Mouse (Mus musculus) heart, postnatal 0 days (tissue): Measurements from ENCODE around the gene 1600014C23Rik. TPM values are rescaled to one million over a fixed set of nuclear protein-coding genes. Genes with fewer than 3 reads are reported as not detected.

Experiments
- ATAC-seq: fragments of 200-750 bp; cut with Nextera tagmentation; 2 replicates; pipeline ENCODE4 v1.8.0; 2017; ENCODE audit warnings: low read depth, moderate number of reproducible peaks, moderate library complexity; ENCODE audit not compliant: insufficient read depth
- DNase-seq: peaks from one replicate; pipeline ENCODE4 v3.0.0-alpha.2; 2016; ENCODE audit warnings: low spot score
- H3K27ac ChIP-seq: fragments of 300-500 bp; sonication (generic); 2 replicates; pipeline ENCODE4 v1.5.1; 2014; ENCODE audit warnings: low read depth, mild to moderate bottlenecking
- H3K27me3 ChIP-seq: fragments of 300-500 bp; sonication (generic); 2 replicates; pipeline ENCODE4 v1.6.1; 2014; ENCODE audit warnings: low read length, mixed read lengths; ENCODE audit not compliant: control insufficient read depth, insufficient read depth
- H3K36me3 ChIP-seq: fragments of 300-500 bp; sonication (generic); replicated peaks from 2 replicates; pipeline ENCODE4 v1.6.1; 2014; ENCODE audit warnings: low read length, mixed read lengths; ENCODE audit not compliant: control insufficient read depth, insufficient read depth
- H3K4me1 ChIP-seq: fragments of 300-500 bp; sonication (generic); 2 replicates; pipeline ENCODE4 v1.6.1; 2014; ENCODE audit warnings: antibody characterized with exemption; ENCODE audit not compliant: control insufficient read depth, insufficient read depth
- H3K4me2 ChIP-seq: fragments of 300-500 bp; sonication (generic); 2 replicates; pipeline ENCODE4 v1.6.1; 2014; ENCODE audit warnings: low read depth, mild to moderate bottlenecking, low read length, moderate library complexity
- H3K4me3 ChIP-seq: fragments of 300-500 bp; sonication (generic); 2 replicates; pipeline ENCODE4 v1.5.1; 2014; ENCODE audit warnings: low read depth, low read length
- H3K9ac ChIP-seq: fragments of 300-500 bp; sonication (generic); replicated peaks from 2 replicates; pipeline ENCODE4 v1.6.1; 2014; ENCODE audit warnings: low read depth, low read length, mixed read lengths
- H3K9me3 ChIP-seq: fragments of 300-500 bp; sonication (generic); replicated peaks from 2 replicates; pipeline ENCODE4 v1.6.1; 2016; ENCODE audit warnings: low read length; ENCODE audit not compliant: control insufficient read depth
- CTCF ChIP-seq: IDR thresholded peaks from 2 replicates; pipeline ENCODE4 v1.5.1; 2016; ENCODE audit warnings: antibody characterized with exemption, control low read depth, low read depth
- EP300 ChIP-seq: IDR thresholded peaks from 2 replicates; pipeline ENCODE4 v1.6.1; 2016; ENCODE audit warnings: antibody characterized with exemption, low read depth
- whole genome bisulfite sequencing: fragments of 180-500 bp; shearing (Covaris S2); extraction: QIAGEN DNeasy Blood & Tissue Kit; methylation state at CpG from one replicate; pipeline ENCODE4 v1.1.7; 2014; 5-methylcytosine and 5-hydroxymethylcytosine counted together
- polyA plus RNA-seq: library from polyadenylated mRNA; unstranded; fragments of >200 nt; fragmentation: Nextera tagmentation; extraction: Ambion mirVana; gene quantifications from 2 replicates; pipeline ENCODE4 v1.2.1, GENCODE M21; 2015
- total RNA-seq: library from RNA; depleted of rRNA; stranded (reverse); fragments of >200 nt; gene quantifications from 2 replicates; pipeline ENCODE4 v1.2.3, GENCODE M21; 2014; ENCODE audit warnings: low replicate concordance

Gene 1600014C23Rik
- total and polyA plus RNA-seq, 2 experiments from 2014 or later = 0.25 TPM; not detected in 1

DNA sequence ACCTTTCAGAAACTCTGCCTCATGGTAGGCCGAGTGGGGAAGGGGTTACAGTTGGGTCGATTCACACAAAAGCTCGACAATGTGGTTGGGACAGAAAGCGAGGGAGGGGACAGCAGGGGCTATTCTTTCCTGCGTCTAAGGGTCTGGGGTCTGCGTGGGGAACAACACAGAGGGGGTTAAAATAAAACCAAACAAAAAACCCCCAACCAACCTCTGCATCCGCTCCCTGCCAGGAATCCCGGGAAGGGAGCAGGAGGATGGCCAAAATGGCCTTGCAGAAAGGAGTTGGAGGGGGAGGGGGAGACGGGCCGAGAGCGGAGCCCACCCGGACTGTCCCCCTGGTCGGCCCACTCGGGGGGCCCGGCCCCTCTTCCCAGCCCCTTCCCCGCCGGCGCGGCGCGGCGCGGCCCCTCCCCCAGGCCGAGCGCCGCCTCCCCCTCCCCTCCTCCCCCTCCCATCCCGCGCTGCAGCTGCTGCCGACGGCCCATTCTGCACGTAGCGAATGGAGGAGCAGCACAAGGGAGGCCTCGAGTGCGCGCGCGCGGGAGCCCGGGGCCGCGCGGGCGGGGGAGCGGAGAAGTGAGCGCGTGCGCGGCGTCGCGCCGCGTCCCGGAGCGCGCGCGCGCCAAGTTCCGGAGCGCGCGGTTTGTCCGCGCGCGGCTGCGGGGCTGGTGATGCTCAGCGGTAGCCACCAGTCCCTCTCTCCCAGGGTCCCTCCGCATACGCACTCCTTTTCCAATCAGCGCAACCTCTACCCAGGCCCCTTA is 2.9 kb upstream of the 1600014C23Rik start:
- 2% methylated on average over 43 of the region's 72 CpGs for WGBS
- H3K36me3 ChIP-seq = no peaks in the 10 kb centered on the region
- H3K9ac ChIP-seq = peak overlapping the region; percentile 61
- H3K4me2 ChIP-seq = peak overlapping the region; percentile 95
- peaks cover 40% of the 10 kb centered on the region for H3K4me1 ChIP-seq
- peak overlapping the region; percentile 67 for H3K4me3 ChIP-seq
- no peak for TF ChIP-seq EP300
- no peak for TF ChIP-seq CTCF
- ATAC-seq (peak; percentile 66), DNase-seq (peak; percentile 89)
- peaks cover 6% of the 10 kb centered on the region; the same call in 1 of the 2 replicates for H3K27me3 ChIP-seq
- H3K9me3 ChIP-seq = no peaks in the 10 kb centered on the region
- H3K27ac ChIP-seq = peak overlapping the region; percentile 79

DNA sequence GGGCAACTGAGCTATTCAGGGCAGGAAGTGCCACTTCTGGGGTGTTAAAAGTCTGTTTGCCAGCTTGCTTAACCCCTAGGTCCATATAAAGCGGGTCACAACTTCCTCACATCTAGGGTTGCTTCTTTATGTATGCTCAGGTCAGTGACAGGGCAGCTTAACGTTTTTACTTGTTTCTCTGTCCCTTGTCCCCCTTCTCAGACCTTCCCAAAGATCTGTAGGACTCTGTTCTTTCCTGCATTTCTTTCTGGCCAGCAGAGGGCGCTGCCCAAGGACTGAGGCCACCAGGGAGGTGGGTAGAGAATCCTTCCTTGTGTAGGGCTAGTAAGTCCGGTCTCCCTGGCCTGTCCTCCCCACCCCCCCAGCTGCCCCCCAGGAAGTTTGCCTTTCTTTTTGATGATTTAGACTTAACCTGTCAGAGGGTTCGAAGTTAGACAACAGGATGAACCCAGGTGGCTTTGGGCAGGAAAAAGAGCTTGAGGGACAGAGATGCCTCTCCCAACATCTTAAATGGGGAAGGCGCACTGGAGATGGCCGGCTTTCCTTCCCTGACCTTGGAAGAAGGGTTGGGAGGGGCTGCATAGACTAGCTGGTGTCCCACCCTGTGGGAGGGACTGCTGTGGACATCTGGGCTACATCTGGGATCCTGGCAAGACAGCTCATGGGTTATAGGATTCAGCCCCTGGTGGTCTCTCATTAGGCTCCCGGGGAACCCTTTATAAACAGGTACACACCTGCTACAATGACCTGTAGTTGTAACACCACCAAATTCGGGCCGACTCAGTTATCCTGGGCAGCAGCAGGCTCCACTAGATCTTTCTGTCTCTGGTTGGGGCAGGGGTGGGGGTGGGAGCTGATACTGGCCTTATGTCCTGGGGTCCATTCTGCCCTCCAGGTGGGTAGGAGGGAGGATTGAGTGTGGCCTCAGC is 2.0 kb upstream of the 1600014C23Rik start:
- Histone ChIP-seq H3K4me3 (peak overlapping the region; percentile 67), H3K27me3 (peaks cover 6% of the 10 kb centered on the region; the same call in 1 of the 2 replicates), H3K27ac (peak overlapping the region; percentile 79), H3K4me1 (peaks cover 40% of the 10 kb centered on the region), H3K4me2 (peak overlapping the region; percentile 95), H3K36me3 (no peaks in the 10 kb centered on the region), H3K9me3 (no peaks in the 10 kb centered on the region), H3K9ac (peak overlapping the region; percentile 61)
- WGBS = 15% methylated on average over 10 of the region's 10 CpGs
- DNase-seq (peak; percentile 80), ATAC-seq (peak; percentile 55; the same call in 1 of the 2 replicates)
- TF ChIP-seq CTCF = peak; percentile 92
- TF ChIP-seq EP300 = no peak

DNA sequence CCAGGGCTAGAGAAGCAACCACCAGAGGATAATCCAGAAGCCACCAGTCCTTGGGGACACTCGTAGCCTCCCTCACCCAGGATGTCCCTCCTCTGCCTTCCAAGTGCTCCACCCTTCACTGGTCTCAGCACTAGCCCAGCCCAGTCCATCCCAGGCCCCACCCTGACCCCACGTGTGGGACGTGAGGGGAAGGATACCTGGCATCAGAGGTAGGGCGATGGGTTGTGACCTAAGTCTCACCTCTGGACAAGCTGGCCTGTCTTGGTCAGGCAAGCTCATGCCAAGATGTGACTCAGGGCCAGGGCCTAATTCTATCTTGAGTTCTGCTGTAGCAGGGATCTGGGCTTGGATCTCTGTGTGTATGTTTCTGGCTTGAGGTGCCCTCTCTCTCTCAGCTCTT is 1.2 kb upstream of the 1600014C23Rik start:
- peaks cover 42% of the 10 kb centered on the region for H3K4me1 ChIP-seq
- WGBS = 70% methylated on average over 4 of the region's 4 CpGs
- no peak for TF ChIP-seq CTCF
- no peak for TF ChIP-seq EP300
- peak overlapping the region; percentile 36; the same call in 1 of the 2 replicates for H3K27ac ChIP-seq
- no peak for DNase-seq
- no peaks in the 10 kb centered on the region for H3K36me3 ChIP-seq
- H3K9ac ChIP-seq = no peak overlapping the region
- no peaks in the 10 kb centered on the region for H3K9me3 ChIP-seq
- no peak overlapping the region for H3K4me3 ChIP-seq
- H3K4me2 ChIP-seq = no peak overlapping the region
- H3K27me3 ChIP-seq = peaks cover 6% of the 10 kb centered on the region; the same call in 1 of the 2 replicates
- ATAC-seq = no peak

DNA sequence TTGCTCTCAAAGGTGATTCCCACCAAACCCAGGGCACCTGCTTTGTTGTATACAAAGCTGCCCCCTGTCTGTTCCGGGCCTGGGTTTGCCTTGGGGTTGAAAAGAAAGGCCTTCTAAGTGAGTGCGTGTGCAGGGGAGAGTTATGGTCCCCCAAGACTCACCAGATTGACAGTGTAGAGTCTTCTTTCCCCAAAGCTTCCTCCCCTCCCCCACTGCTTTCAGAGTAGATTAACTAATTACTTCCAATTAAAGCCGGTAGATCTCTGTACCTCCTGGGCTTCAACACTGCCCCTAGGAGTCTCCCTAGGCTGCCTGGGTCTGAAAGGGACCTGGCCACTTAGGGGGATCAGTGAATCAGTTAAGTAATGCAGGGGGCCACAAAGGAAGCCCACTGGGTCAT is 689 bp upstream of the 1600014C23Rik start:
- Histone ChIP-seq H3K4me2 (peak overlapping the region; percentile 71), H3K4me1 (peaks cover 43% of the 10 kb centered on the region), H3K27me3 (peaks cover 6% of the 10 kb centered on the region; the same call in 1 of the 2 replicates), H3K9ac (peak overlapping the region; percentile 52; the same call in 1 of the 2 replicates), H3K9me3 (no peaks in the 10 kb centered on the region), H3K27ac (peak overlapping the region; percentile 66), H3K4me3 (peak overlapping the region; percentile 35; the same call in 1 of the 2 replicates), H3K36me3 (no peaks in the 10 kb centered on the region)
- DNase-seq (no peak), ATAC-seq (no peak)
- 40% methylated on average over 3 of the region's 3 CpGs for WGBS
- TF ChIP-seq EP300 (no peak), CTCF (0 out of 2 replicates have a peak, but pooled peaks have one; percentile 12)

DNA sequence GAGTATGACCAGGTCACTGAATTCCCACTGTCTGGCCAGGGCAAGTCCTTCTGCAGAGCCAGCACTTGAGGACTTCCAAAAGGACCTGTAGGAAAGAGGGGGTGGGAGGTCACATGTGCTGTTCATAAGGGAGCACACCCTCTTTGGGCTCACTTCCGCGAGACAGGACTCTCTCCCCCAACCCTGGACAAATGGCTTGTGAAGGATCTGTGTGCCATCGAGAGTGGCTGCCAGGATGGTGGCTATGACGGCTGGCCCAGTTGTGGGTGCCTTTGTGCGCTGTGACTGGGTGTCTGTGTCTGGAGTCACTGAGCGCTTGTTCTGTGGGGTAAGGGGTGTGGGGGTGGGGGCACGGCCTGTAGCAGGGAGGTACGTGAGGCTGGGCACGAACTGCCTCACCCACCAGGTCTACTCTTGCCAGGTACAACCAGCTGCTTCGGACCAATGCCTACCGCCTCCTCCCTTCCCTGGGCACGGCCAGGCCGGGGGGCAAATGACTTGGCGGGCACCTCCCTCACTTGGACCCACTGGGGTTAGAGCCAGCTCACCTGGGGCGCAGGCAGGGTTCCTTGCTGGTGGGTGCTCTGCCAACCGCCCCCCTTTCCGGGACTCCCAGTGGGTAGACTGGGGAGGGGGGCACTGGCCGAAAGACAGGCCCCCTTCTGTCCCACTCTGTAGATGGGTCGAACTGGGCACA is 458 bp downstream of the 1600014C23Rik start:
- no peak overlapping the region for H3K27ac ChIP-seq

More for the DNA sequence above, 458 bp downstream of the 1600014C23Rik start:
- ATAC-seq = no peak
- WGBS = 78% methylated on average over 19 of the region's 19 CpGs
- no peak for TF ChIP-seq CTCF
- TF ChIP-seq EP300 = no peak
- Histone ChIP-seq H3K9me3 (no peaks in the 10 kb centered on the region), H3K4me1 (peaks cover 43% of the 10 kb centered on the region), H3K27me3 (peaks cover 6% of the 10 kb centered on the region; the same call in 1 of the 2 replicates), H3K36me3 (no peaks in the 10 kb centered on the region), H3K4me2 (peak overlapping the region; percentile 71), H3K9ac (0 out of 2 replicates have a peak overlapping the region, but pooled peaks have one; percentile 52), H3K4me3 (peak overlapping the region; percentile 35; the same call in 1 of the 2 replicates)
- no peak for DNase-seq
